Mouse (Mus musculus): ENCODE measurements around the gene BC034090. TPM values are rescaled to one million over a fixed set of nuclear protein-coding genes. Genes with fewer than 3 reads are reported as not detected.
"Not testable (repeated sequence)": the region's sequence is repeated elsewhere in the genome, so short reads cannot be mapped to it uniquely, and the experiment has no call there.

The BC034090 gene
- total RNA-seq (2022) = 10 to 100 TPM in 3 of 4 experiments, 1 to 10 TPM in 1; 8.7 to 18.3 (median 14.4) TPM

DNA sequence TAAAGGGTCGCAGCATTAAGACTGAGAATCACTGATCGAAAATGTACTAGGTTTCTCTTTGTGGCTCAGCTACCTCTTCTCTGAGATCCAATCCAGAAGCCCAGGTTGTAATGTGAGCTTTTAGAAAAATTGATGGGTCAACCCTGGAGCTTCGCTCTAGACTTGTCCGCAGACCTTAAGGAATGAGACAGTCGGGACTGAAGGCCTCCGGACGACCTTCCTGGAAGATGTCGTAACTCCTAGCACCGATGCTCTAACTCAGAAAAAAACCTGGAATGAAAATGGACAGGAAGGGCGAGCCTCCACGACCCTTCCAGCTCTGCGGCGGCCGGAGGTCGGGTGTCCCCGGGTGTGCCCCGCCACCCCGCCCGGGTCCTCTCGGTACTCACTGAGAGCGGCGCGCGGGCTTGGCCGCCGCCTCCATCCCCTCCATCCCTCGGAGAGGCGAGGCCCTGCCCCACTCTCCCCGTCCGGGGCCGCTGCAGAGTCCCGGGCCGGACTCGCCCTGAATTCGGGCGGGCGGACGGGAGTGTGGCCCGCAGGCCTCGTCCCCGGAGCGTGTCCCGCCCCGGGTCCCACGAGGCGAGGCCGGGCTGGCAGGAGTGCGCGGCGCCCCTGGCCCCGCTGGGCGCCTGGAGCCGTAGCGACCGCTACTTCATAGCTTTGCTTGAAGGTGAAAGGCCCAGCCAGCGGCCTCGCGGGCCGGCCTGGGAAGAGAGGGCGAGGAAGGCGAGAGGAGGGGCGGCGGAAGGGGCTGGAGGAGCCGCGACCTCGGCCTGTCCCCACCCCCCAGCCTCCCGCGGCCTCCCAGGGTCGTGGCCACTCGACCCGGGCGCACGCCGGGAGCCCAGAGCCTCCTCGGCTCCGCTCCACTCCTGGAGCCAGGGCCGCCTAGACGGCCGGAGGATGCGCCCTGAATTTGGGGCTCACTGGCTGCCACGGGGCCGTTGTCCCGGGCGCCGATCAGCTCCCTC lies at the start of gene BC034090:
BC034090 (minus strand) TSS at position 648 of the 974 bp plus-strand sequence.
- no peak for DNase-seq (ENCODE audit: low spot score in 2 of 2)

DNA sequence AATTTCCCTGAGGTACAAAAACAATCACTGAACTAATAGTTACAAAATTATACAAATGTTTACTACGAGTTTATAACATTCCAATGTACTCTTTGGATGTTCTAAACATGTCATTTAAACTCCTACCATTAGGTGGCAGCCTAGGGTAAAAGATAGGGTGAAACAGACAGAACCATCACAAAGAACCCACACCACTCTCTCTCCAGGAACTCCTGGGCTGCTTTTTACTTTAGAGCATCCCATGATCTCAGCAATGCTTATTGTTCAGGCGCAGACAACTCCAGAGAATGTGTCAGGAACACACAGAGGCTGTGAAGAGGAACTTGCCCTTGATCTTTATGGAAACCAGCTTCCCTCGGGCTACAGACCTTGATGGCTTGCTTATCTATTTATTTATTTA lies 49.2 kb upstream of the BC034090 start:
- no peak for DNase-seq (ENCODE audit: low spot score in 2 of 2)

DNA sequence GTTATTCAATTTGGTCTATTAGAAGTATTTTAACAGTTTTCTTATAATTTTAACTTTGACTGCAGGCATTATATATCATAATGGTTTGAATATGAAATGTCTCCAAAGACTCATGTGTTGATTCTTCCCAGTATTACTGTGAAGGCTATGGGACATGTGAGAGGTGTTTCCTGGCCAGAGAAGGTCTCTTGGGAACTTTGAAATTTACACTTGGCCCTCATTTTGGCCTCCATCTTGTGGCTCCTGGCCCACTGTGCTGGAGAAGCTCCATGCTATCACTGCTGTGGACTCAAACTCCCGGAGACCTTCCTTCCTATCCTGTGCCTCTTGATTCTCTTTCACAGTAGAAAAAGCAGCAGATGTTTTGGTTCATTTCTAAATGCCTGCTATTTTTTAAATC lies 45.2 kb upstream of the BC034090 start:
- DNase-seq (ENCODE audit: low spot score in 2 of 2) = no peak

DNA sequence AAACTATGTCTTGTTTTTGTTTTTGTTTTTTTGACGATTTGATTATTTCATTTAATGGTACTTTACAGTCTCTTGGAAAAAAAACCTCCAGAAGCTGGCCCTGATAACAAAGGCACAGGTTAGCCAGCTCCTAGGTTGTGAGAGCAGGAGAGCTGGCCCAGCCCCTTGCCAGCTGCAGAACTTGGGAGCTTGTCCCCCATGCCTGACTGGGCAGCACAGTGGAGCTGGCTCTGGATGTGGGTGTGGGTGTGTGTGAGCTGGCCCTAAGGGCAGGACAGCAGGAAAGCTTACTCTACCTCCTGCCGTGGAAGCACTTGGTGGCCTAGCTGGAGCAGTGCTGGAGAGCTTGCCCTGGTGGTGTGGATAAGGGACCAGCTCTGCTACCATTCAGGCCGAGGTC lies 43.8 kb upstream of the BC034090 start:
- no peak for DNase-seq (ENCODE audit: low spot score in 2 of 2)

DNA sequence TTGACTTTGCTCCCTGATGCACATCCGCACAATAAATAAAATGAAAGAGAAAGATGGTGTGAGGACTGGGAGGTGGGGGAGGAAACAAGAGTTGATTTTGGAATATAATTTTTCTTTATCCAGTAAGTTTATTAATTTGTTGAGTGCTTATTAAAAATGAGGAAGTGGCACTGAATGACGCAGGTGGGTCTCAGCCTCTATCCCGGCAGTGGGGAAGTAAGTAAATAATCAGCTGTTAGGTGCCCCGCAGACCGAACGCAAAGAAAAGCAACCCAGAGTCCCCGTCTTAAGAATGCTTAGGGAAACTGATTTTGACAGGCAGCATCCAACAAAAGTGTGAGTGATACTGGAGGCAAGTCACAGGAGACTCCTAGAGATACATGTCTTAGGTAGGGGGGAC lies 39.6 kb upstream of the BC034090 start:
- DNase-seq (ENCODE audit: low spot score in 2 of 2) = no peak

DNA sequence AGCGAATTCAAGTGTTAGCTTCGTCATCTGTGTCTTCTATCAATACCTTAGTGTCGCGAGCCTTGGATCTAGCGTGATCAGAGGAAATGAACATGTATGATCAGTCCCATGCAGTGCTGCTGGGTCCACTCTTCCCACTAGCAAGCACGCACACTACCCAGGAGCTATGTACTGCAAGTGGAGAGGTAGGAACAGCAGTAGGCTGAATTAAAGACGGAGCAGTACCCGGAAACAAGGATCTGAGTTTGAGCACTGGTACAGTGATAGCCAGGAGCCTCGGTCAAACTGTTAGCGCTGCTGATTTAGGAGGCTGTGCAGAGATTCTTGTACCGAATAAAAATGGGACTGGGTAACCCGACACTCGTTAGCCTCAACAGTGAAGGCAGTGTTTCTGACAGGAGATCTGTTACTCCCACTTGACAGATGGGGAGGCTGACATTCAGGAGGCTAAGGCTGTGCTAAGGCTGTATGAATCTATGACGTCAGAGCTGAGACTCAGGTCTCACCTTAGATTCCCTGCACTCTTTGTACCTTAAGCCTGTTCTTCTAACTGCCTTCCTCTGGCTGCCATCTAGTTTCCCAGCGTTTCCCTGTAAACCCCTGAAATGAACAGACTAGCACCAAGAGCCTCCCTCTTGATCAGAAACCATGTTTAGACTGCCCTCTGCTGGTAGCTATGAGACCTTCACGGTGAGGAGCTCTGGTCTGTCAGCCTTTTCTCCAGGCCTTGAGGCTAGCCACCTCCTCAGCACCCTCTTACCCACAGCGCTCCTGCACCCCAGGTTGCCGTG lies 37.0 kb upstream of the BC034090 start:
- peak; percentile 47 to 70 for DNase-seq (ENCODE audit: low spot score in 2 of 2)

DNA sequence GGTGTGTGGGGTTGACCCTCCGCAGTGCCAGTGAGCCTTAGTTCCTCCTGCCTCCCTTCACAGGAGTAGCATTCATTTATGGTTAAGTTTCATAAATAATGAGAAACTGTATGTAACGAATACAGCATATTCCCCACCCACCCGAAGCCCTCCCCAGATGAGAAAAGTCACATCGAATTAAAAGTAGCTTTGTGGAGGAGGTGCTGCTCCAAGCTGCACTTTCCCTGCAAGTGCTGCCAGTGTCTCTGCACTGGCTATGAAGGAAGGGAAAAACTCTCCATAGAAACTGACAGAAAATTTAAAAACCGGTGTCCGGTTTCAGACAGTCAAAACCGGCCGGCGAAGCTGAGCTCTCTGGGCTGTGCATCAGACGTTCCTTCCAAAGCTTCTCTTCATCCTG lies 36.1 kb upstream of the BC034090 start:
- peak in 1 of 2 experiments; percentile 30 for DNase-seq (ENCODE audit: low spot score in 2 of 2)

DNA sequence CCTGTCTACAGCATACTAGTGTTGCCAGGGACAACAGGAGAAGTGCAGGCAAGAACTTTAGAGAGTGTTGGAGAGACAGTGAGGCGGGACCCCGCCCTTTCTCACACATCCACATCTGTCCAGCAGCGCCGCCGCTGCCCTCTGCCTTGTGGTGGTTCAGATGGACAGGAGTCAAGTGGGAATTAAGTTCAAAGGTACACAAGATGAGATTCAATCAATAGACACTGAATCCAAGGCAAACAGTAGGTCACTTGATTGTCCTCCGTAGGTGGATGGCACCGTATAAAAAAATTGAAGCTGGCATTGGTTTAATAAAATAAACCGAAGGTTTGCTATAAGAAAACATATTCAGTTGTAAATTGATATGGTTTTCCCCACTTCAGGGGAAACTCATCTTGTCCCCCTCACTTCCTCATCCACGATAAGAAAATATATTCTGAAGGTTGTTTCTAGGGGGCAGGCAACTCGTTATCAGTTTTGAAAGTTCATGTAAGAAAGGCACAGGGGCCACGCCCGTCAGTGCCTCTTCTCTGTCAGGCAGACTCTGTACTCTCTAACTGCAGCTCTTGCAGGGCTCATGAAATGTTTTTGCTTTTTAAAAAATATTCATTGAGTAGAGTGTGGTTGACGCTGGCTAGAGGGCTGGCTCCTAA lies 32.3 kb upstream of the BC034090 start:
- no peak for DNase-seq (ENCODE audit: low spot score in 2 of 2)

DNA sequence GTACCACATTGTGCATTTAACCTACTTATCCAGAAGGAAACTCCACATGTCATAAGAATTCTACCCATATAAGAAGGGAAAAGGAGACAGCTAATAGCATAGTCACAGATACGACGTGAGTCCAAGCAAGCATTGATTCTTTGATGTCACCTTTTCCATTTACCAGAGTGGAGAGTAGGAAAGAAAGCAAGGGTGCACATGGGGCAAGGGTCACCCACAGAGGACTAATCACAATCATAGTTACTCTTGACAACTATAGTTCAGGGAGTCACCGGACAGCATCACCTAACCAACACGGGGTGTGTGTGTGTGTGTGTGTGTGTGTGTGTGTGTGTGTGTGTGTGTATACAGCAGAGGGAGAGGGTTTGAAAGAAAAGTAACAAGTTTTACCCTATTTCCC lies 31.5 kb upstream of the BC034090 start:
- DNase-seq (ENCODE audit: low spot score in 2 of 2) = no peak

DNA sequence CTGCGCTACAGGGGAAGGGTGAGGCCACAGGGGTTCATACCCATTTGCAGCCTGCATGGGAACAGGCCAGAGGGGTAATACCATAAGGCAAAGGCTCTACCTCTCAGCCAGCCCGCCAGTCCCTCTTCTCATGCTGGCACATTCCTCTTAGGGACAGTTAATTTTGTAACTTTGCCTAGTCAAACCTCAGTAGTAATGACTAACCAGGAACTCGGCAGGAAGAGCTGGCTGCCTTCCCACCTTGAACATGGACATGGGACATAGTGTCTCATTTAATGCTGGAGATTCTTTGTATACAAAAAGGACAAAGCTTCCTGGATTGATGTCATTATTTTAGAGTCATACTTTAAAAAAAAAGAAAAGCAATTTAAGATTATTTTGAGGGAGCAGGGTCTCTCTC lies 30.7 kb upstream of the BC034090 start:
- peak in 1 of 2 experiments; percentile 7 for DNase-seq (ENCODE audit: low spot score in 2 of 2)

DNA sequence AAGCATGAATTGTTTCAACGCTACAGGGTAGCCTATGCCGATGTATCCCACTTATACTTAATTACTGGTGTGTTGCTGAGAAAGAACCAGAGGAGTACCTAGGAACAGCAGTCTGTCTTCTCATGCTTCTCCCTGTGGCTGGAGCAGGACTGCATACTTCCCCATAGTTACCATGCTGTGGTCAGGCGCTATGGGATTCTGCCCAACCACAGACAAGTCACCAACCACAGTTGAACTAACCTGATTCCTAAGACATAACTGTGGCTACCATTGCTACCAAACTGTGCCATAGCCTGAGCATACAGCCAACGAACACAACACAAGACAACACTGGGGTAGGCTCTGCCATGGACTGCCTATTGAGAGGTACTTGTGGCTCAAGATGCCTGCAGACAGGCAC lies 28.7 kb upstream of the BC034090 start:
- peak in 1 of 2 experiments; percentile 4 for DNase-seq (ENCODE audit: low spot score in 2 of 2)

DNA sequence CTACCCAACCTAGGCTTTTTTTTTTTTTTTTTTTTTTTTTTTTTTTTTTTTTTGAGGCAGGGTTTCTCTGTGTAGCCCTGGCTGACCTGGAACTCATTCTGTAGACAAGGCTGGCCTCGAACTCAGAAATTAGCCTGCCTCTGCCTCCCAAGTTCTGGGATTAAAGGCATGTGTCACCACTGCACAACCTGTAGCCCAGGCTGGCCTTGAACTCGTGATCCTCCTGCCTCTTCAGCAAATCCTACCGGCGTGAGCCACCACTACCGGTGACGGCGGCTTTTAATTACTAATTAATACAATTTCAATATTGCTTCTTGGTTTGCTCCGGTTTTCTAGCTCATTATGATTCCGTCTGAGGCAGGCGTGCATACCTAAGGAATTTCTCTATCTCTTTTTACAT lies 18.3 kb upstream of the BC034090 start:
- DNase-seq (ENCODE audit: low spot score in 2 of 2) = not testable (repeated sequence)

DNA sequence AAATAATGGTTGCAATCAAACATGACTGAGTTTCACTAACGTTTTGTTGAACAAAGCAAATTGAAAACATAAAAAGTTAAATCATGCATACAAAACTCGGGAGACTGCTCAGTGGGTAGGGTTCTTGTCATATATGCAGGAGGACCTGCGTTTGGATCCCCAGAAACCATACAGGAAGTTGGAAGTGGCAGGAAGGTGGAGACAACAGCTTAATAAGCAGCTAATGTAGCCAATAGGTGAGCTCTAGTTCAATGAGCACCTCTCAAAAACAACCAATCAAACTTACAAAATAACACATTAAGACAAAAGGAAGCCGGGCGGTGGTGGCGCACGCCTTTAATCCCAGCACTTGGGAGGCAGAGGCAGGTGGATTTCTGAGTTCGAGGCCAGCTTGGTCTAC lies 10.1 kb upstream of the BC034090 start:
- no peak for DNase-seq (ENCODE audit: low spot score in 2 of 2)

DNA sequence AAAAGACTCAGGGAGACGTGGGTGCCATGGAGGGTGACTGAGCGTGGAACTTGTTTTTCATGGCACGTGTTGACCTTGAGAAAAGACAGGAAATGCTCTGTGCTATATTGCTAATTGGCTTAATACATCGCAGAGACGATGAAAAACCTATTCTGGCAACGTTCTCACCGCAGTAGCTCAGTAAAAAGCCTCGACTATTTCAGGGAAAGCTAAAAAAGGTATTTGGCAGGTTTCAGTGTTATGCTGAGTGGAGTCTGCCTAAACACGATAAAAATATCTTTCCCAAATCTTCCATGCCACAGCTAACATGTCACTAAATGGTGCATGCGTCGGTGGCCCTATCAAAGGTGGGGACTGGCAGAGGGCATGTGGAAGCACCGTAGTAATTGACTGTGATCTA lies 8.9 kb upstream of the BC034090 start:
- DNase-seq (ENCODE audit: low spot score in 2 of 2) = no peak

DNA sequence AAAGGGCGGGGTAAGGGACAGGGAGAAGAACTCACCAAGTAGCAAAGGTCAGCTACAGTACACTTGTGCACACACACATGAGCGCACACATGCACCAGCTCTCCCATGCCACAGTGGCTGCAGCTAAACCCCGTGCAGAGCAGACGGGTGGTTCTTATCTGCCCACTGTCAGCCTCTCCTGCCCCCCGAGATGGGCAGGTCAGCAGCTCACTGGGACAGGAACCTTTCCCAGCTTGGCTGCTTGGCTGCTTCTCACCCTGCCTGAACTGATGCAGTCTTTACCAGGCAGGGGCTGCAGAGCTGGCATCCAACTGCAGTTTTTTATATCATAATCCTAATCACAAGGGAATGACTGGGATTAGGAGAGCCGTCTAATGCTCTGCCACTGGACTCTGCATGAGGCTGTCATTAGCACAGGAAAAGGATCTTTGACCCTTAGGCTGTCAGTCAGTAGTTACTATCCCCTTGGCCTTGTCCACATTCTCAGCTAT lies 8.4 kb upstream of the BC034090 start:
- DNase-seq (ENCODE audit: low spot score in 2 of 2) = no peak

DNA sequence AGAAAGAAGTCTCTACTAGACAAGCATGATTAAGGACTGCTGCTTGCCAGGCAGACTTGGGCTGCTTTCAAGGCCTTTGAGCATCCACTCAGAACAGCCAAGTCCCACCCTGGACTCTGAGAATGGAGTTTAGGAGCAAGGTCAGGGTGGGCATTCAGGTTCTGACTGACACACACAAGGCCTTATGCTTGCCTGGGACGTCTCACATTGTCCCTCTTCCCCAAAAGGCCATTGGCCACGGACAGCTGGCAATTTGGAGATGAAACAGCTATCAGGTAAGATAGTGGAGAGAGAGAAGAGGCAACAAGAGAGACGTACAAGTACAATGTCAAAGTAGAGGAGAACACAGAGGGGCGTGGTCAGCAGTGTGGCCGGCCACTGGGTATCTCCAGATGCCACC lies 7.4 kb upstream of the BC034090 start:
- no peak for DNase-seq (ENCODE audit: low spot score in 2 of 2)

DNA sequence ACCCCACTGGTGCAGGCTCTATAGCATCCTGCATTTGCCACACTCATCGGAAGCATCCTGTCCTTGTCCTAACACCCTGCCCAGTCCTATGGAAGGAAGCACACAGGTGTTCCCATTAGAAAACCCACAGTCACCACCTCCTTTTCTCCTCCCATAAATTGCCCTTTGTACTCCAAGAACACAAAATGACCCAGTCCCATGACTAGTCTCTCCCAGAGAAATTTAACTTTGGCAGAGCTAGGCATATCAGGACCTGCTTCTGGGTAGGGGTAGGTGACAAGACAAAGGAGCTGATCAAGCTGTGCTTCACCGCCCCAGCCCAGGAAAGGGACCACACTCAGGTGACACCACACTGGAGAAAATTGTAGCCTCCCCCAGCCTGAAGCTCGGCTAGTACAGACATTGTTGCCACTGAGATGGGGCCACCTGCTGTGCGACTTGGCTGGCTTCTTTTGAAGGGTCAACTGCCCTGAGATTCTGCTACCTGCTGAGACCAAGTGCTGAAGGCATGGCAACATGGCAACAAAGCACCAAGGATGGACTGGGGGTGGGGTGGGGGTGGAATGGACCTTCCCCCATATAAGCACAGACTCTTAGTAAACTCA lies 6.4 kb upstream of the BC034090 start:
- DNase-seq (ENCODE audit: low spot score in 2 of 2) = no peak

DNA sequence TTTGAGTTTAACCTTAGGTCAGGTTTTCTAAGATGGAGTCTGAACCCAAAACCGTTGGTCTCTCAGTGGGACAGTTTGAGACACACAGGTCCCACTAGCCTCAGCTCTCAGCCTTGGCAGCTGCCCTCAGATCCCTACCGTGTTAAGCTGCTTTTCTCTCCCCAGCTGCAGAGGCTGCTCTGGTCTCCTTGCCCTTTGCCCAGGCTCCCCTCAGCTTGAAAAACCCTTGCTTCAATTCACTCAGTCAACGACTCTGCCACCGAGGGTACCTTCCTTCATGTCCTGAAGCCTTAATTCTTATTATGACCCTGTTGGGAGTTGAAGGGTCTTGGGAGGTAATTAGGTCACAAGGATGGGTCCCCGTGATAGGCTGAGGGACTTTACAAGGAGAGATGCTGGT lies 5.7 kb upstream of the BC034090 start:
- DNase-seq (ENCODE audit: low spot score in 2 of 2) = no peak

DNA sequence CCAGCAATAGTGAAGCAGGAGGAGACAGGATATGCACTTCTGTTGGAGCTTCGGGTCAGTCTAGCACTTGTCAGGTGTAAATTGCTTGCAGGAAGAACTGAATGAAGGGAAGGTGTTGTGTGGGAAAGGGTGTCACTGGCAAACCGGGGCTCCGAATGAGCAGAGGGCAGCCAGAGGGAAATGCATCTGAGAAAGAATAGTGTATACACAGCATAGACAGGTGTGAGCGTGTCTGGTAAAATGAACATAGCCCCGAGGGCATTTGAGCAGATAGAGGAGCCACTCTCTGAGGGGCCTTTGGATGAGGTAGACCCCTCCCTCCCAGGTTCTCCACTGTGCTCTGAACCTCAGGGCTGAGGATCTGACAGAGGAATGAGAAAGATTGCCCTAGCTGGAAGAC lies 3.8 kb upstream of the BC034090 start:
- no peak for DNase-seq (ENCODE audit: low spot score in 2 of 2)

DNA sequence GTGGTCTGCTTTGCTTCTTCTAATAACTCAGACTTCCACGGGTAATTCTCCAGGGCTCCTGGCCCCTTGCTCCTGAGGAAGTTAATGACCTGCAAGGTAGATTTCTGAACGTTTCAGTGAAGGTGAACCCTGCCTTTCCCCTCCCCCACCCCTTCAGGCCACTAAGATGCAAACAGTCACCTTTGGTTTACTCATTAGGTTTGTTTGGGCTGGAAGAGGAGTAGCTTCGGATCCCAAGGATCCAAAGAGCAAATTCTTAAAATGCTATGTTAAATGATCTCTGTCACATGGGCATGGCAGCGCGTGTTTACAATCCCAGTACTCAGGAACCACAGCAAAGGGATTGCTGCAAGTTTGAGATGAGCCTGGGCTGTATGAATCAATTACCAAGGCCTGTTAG lies 3.2 kb upstream of the BC034090 start:
- DNase-seq (ENCODE audit: low spot score in 2 of 2) = no peak

DNA sequence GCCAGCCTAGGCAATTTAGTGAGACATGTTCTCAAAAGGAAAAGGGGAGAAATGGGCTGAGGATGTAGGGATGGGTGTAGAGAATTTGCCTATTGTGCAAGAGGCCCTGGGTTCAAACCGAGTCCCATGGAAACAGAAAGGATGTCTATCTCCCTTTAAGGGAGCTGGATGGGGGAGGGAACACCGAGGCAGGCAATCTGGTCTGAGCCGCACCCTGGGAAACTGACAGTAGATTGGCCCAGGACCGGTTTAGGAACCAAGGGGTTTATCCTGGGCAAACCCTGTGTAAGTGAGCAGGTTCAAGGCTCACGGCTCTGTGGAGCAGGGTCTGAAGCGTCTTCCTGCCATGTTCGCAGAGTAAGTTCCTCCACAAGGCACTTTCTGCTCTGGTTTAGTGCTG lies 1.3 kb upstream of the BC034090 start:
- DNase-seq (ENCODE audit: low spot score in 2 of 2) = no peak
